Mouse (Mus musculus): ENCODE results near the gene Cacna2d3. TPM values are rescaled to one million over a fixed set of nuclear protein-coding genes. Genes with fewer than 3 reads are reported as not detected.

Cacna2d3 gene
- polyA plus RNA-seq, 1 experiment from 2014 or later: 42.0 TPM

- H3K9ac ChIP-seq: no peak overlapping the region
- H3K4me1 ChIP-seq (replicated peaks): no peaks in the 10 kb centered on the region
- WGBS: 71% methylated on average over 16 of the region's 16 CpGs
- ATAC-seq (ENCODE audit: low FRiP score): no peak
- no peaks in the 10 kb centered on the region for H3K9me3 ChIP-seq
- no peaks in the 10 kb centered on the region for H3K27me3 ChIP-seq
- no peak overlapping the region for H3K4me3 ChIP-seq
- H3K27ac ChIP-seq: no peak overlapping the region
- no peak overlapping the region for H3K4me2 ChIP-seq
- no peaks in the 10 kb centered on the region for H3K36me3 ChIP-seq
These were observed 669.5 kb downstream of the Cacna2d3 start for GRCm38 (mm10) chr14:29051951-29052835.

GRCm38 (mm10) chr14:29042355-29042754 is 679.3 kb downstream of the Cacna2d3 start:
- no peak for ATAC-seq (ENCODE audit: low FRiP score)
- Histone ChIP-seq H3K27me3 (0 out of 2 replicates have a peak, but pooled peaks cover 3% of the 10 kb centered on the region), H3K36me3 (no peaks in the 10 kb centered on the region), H3K9ac (no peak overlapping the region), H3K9me3 (no peaks in the 10 kb centered on the region), H3K4me1 (replicated peaks) (peaks cover 27% of the 10 kb centered on the region), H3K4me3 (no peak overlapping the region), H3K4me2 (no peak overlapping the region), H3K27ac (peak overlapping the region; percentile 48)
- 52% methylated on average over 1 of the region's 1 CpGs for WGBS

- Histone ChIP-seq H3K27me3 (0 out of 2 replicates have a peak, but pooled peaks cover 3% of the 10 kb centered on the region), H3K36me3 (no peaks in the 10 kb centered on the region), H3K4me3 (no peak overlapping the region), H3K4me2 (no peak overlapping the region), H3K9me3 (no peaks in the 10 kb centered on the region), H3K9ac (no peak overlapping the region), H3K27ac (peak overlapping the region; percentile 79), H3K4me1 (replicated peaks) (peaks cover 27% of the 10 kb centered on the region)
- no peak for ATAC-seq (ENCODE audit: low FRiP score)
- 94% methylated on average over 1 of the region's 1 CpGs for WGBS
These were observed 680.2 kb downstream of the Cacna2d3 start for GRCm38 (mm10) chr14:29041498-29041897.

GRCm38 (mm10) chr14:29040606-29041364 is 680.9 kb downstream of the Cacna2d3 start:
- WGBS: 33% methylated on average over 9 of the region's 9 CpGs
- ATAC-seq (ENCODE audit: low FRiP score): peak; percentile 89
- H3K27me3 ChIP-seq: 0 out of 2 replicates have a peak, but pooled peaks cover 3% of the 10 kb centered on the region
- no peak overlapping the region for H3K4me3 ChIP-seq
- no peak overlapping the region for H3K9ac ChIP-seq
- H3K27ac ChIP-seq: peak overlapping the region; percentile 79
- H3K36me3 ChIP-seq: no peaks in the 10 kb centered on the region
- peaks cover 27% of the 10 kb centered on the region for H3K4me1 ChIP-seq (replicated peaks)
- no peaks in the 10 kb centered on the region for H3K9me3 ChIP-seq
- H3K4me2 ChIP-seq: no peak overlapping the region

- H3K9me3 ChIP-seq: no peaks in the 10 kb centered on the region
- H3K4me2 ChIP-seq: no peak overlapping the region
- ATAC-seq (ENCODE audit: low FRiP score): no peak
- no peak overlapping the region for H3K4me3 ChIP-seq
- H3K27ac ChIP-seq: no peak overlapping the region
- no peak overlapping the region for H3K9ac ChIP-seq
- 43% methylated on average over 5 of the region's 5 CpGs for WGBS
- H3K36me3 ChIP-seq: no peaks in the 10 kb centered on the region
- H3K27me3 ChIP-seq: 0 out of 2 replicates have a peak, but pooled peaks cover 3% of the 10 kb centered on the region
- peaks cover 27% of the 10 kb centered on the region for H3K4me1 ChIP-seq (replicated peaks)
These were observed 683.4 kb downstream of the Cacna2d3 start for GRCm38 (mm10) chr14:29038246-29038645.

GRCm38 (mm10) chr14:29031858-29032395 is 689.7 kb downstream of the Cacna2d3 start:
- WGBS: 82% methylated on average over 1 of the region's 1 CpGs
- Histone ChIP-seq H3K36me3 (no peaks in the 10 kb centered on the region), H3K4me2 (no peak overlapping the region), H3K4me1 (replicated peaks) (peaks cover 28% of the 10 kb centered on the region), H3K4me3 (no peak overlapping the region), H3K27ac (no peak overlapping the region), H3K9me3 (no peaks in the 10 kb centered on the region), H3K27me3 (no peaks in the 10 kb centered on the region), H3K9ac (no peak overlapping the region)
- ATAC-seq (ENCODE audit: low FRiP score): no peak

- Histone ChIP-seq H3K27ac (peak overlapping the region; percentile 30; the same call in 1 of the 2 replicates), H3K4me1 (replicated peaks) (peaks cover 28% of the 10 kb centered on the region), H3K4me3 (no peak overlapping the region), H3K9me3 (no peaks in the 10 kb centered on the region), H3K9ac (no peak overlapping the region), H3K36me3 (no peaks in the 10 kb centered on the region), H3K27me3 (no peaks in the 10 kb centered on the region), H3K4me2 (no peak overlapping the region)
- no peak for ATAC-seq (ENCODE audit: low FRiP score)
- 52% methylated on average over 9 of the region's 9 CpGs for WGBS
These were observed 691.1 kb downstream of the Cacna2d3 start for GRCm38 (mm10) chr14:29030519-29030918.

- no peak for ATAC-seq (ENCODE audit: low FRiP score)
- peak overlapping the region; percentile 12; the same call in 1 of the 2 replicates for H3K27ac ChIP-seq
- no peak overlapping the region for H3K9ac ChIP-seq
- H3K9me3 ChIP-seq: no peaks in the 10 kb centered on the region
- no peaks in the 10 kb centered on the region for H3K36me3 ChIP-seq
- H3K4me1 ChIP-seq (replicated peaks): peaks cover 28% of the 10 kb centered on the region
- no peaks in the 10 kb centered on the region for H3K27me3 ChIP-seq
- H3K4me2 ChIP-seq: no peak overlapping the region
- 68% methylated on average over 11 of the region's 11 CpGs for WGBS
- H3K4me3 ChIP-seq: no peak overlapping the region
These were observed 691.7 kb downstream of the Cacna2d3 start for GRCm38 (mm10) chr14:29029896-29030420.

- Histone ChIP-seq H3K4me2 (no peak overlapping the region), H3K9ac (no peak overlapping the region), H3K4me1 (replicated peaks) (peaks cover 28% of the 10 kb centered on the region), H3K36me3 (no peaks in the 10 kb centered on the region), H3K9me3 (no peaks in the 10 kb centered on the region), H3K27ac (no peak overlapping the region), H3K4me3 (no peak overlapping the region), H3K27me3 (no peaks in the 10 kb centered on the region)
- peak; percentile 52; the same call in 1 of the 2 replicates for ATAC-seq (ENCODE audit: low FRiP score)
- WGBS: 20% methylated on average over 2 of the region's 2 CpGs
These were observed 692.6 kb downstream of the Cacna2d3 start for GRCm38 (mm10) chr14:29029107-29029469.

- 45% methylated on average over 6 of the region's 6 CpGs for WGBS
- no peaks in the 10 kb centered on the region for H3K27me3 ChIP-seq
- H3K9me3 ChIP-seq: no peaks in the 10 kb centered on the region
- H3K4me3 ChIP-seq: no peak overlapping the region
- no peak for ATAC-seq (ENCODE audit: low FRiP score)
- H3K9ac ChIP-seq: no peak overlapping the region
- H3K4me1 ChIP-seq (replicated peaks): peaks cover 28% of the 10 kb centered on the region
- H3K4me2 ChIP-seq: no peak overlapping the region
- no peaks in the 10 kb centered on the region for H3K36me3 ChIP-seq
- peak overlapping the region; percentile 44; the same call in 1 of the 2 replicates for H3K27ac ChIP-seq
These were observed 693.1 kb downstream of the Cacna2d3 start for GRCm38 (mm10) chr14:29028391-29029106.

- ATAC-seq (ENCODE audit: low FRiP score): no peak
- Histone ChIP-seq H3K27ac (no peak overlapping the region), H3K27me3 (no peaks in the 10 kb centered on the region), H3K9me3 (no peaks in the 10 kb centered on the region), H3K36me3 (no peaks in the 10 kb centered on the region), H3K4me2 (no peak overlapping the region), H3K9ac (no peak overlapping the region), H3K4me3 (no peak overlapping the region), H3K4me1 (replicated peaks) (peaks cover 28% of the 10 kb centered on the region)
- WGBS: 85% methylated on average over 5 of the region's 5 CpGs
These were observed 694.4 kb downstream of the Cacna2d3 start for GRCm38 (mm10) chr14:29027276-29027675.
